Mouse (Mus musculus): ENCODE measurements around the gene Cnr2.

The Cnr2 gene

GRCm38 (mm10) chr4:135904810-135905209, 9.6 kb downstream of the Cnr2 start:
- in situ Hi-C loops (cut with MboI): no loop called here

- in situ Hi-C loops (cut with MboI): no loop called here
Observed at GRCm38 (mm10) chr4:135906633-135907032, 11.4 kb downstream of the Cnr2 start.

GRCm38 (mm10) chr4:135909326-135910066, 14.3 kb downstream of the Cnr2 start:
- in situ Hi-C loops (cut with MboI): no loop called here

GRCm38 (mm10) chr4:135911531-135911930, 16.3 kb downstream of the Cnr2 start:
- in situ Hi-C loops (cut with MboI): no loop called here

- in situ Hi-C loops (cut with MboI): no loop called here
Observed at GRCm38 (mm10) chr4:135912164-135912563, 17.0 kb downstream of the Cnr2 start.

GRCm38 (mm10) chr4:135912835-135913234, 17.6 kb downstream of the Cnr2 start:
- in situ Hi-C loops (cut with MboI): no loop called here

GRCm38 (mm10) chr4:135913433-135913832, 18.2 kb downstream of the Cnr2 start:
- in situ Hi-C loops (cut with MboI): no loop called here

- in situ Hi-C loops (cut with MboI): no loop called here
Observed at GRCm38 (mm10) chr4:135918635-135919279, 23.6 kb downstream of the Cnr2 start.

- in situ Hi-C loops (cut with MboI): no loop called here
Observed at GRCm38 (mm10) chr4:135919280-135919639, 24.1 kb downstream of the Cnr2 start.

- in situ Hi-C loops (cut with MboI): no loop called here
Observed at GRCm38 (mm10) chr4:135920304-135921241, 25.4 kb downstream of the Cnr2 start, which contains the start of gene Fuca1. Gene Fuca1, plus strand, starts transcription at chr4:135920735.

- in situ Hi-C loops (cut with MboI): no loop called here
Observed at GRCm38 (mm10) chr4:135921257-135922120, 26.3 kb downstream of the Cnr2 start.

- in situ Hi-C loops (cut with MboI): no loop called here
Observed at GRCm38 (mm10) chr4:135922190-135922589, 27.0 kb downstream of the Cnr2 start.

GRCm38 (mm10) chr4:135924418-135924817, 29.2 kb downstream of the Cnr2 start:
- in situ Hi-C loops (cut with MboI): no loop called here

GRCm38 (mm10) chr4:135925341-135925740, 30.1 kb downstream of the Cnr2 start:
- in situ Hi-C loops (cut with MboI): loop anchor here (5.0 kb wide), 1 partner anchor 33 kb away; no protein-coding TSS in a partner anchor

- in situ Hi-C loops (cut with MboI): loop anchor here (5.0 kb wide), 1 partner anchor 34 kb away; no protein-coding TSS in a partner anchor
Observed at GRCm38 (mm10) chr4:135926195-135926808, 31.1 kb downstream of the Cnr2 start.

GRCm38 (mm10) chr4:135926861-135927260, 31.7 kb downstream of the Cnr2 start:
- in situ Hi-C loops (cut with MboI): loop anchor here (5.0 kb wide), 1 partner anchor 35 kb away; no protein-coding TSS in a partner anchor

- in situ Hi-C loops (cut with MboI): loop anchor here (5.0 kb wide), 1 partner anchor 36 kb away; no protein-coding TSS in a partner anchor
Observed at GRCm38 (mm10) chr4:135928376-135928775, 33.2 kb downstream of the Cnr2 start.

- in situ Hi-C loops (cut with MboI): loop anchor here (5.0 kb wide), 1 partner anchor 37 kb away; no protein-coding TSS in a partner anchor
Observed at GRCm38 (mm10) chr4:135929405-135929804, 34.2 kb downstream of the Cnr2 start.

- in situ Hi-C loops (cut with MboI): loop anchor here (5.0 kb wide), 1 partner anchor 38 kb away; no protein-coding TSS in a partner anchor
Observed at GRCm38 (mm10) chr4:135929828-135930227, 34.6 kb downstream of the Cnr2 start.

- in situ Hi-C loops (cut with MboI): no loop called here
Observed at GRCm38 (mm10) chr4:135930239-135930638, 35.0 kb downstream of the Cnr2 start.
